Mouse (Mus musculus) brain, embryonic 14.5 days (tissue): ENCODE data around the gene Whamm.

ENCODE experiments used
- CTCF ChIP-seq: fragments of 200-500 bp; IDR thresholded peaks from 2 replicates; pipeline ENCODE4 v1.5.1; 2012; ENCODE audit warnings: inconsistent platforms, mild to moderate bottlenecking, moderate library complexity, borderline replicate concordance; ENCODE audit not compliant: insufficient read depth, insufficient read length; ENCODE audit errors: extremely low read depth
- POLR2A ChIP-seq: fragments of 200-500 bp; IDR thresholded peaks from 2 replicates; pipeline ENCODE4 v1.6.1; 2012; ENCODE audit warnings: mild to moderate bottlenecking, inconsistent platforms, borderline replicate concordance; ENCODE audit not compliant: poor library complexity, insufficient read depth, insufficient read length, severe bottlenecking; ENCODE audit errors: extremely low read depth

DNA sequence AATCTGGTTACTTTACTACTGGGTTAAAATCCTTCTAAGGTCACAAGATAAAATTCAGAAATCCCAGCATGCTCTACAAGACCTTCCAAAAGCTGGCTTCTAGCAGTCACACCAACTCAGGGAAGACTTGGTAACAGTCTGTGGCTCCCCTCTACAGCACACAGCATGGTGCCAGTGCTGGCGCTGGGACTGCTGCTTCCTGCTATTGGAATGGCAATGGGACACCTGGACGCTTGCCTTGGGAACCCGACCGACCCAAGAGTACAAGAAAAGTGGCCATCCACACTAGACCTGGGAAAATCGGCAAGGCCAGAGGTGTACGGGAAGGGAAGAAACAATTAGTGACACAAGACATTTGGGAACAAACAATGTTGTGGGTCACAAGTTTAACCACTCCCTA is 61.5 kb downstream of the Whamm start:
- TF ChIP-seq POLR2A (no peak), CTCF (no peak)
